Mouse (Mus musculus) bone marrow macrophage, adult 2 months (primary cell): ENCODE measurements around the gene Olfr799. TPM values are rescaled to one million over a fixed set of nuclear protein-coding genes. Genes with fewer than 3 reads are reported as not detected.

ENCODE experiments used
- H3K27ac ChIP-seq: 2 replicates; pipeline ENCODE4 v1.5.1; 2012; ENCODE audit warnings: low read depth, low read length; ENCODE audit not compliant: insufficient read depth
- H3K4me1 ChIP-seq: 2 replicates; pipeline ENCODE4 v1.6.1; 2012; ENCODE audit warnings: low read length; ENCODE audit not compliant: control insufficient read depth, insufficient read depth
- H3K4me3 ChIP-seq: 2 replicates; pipeline ENCODE4 v1.5.1; 2012; ENCODE audit warnings: mild to moderate bottlenecking, low read length, moderate library complexity; ENCODE audit not compliant: insufficient read depth
- CTCF ChIP-seq: IDR thresholded peaks from 2 replicates; pipeline ENCODE4 v1.5.1; 2012; ENCODE audit warnings: low read depth, mild to moderate bottlenecking, low read length, moderate library complexity
- POLR2A ChIP-seq: IDR thresholded peaks from 2 replicates; pipeline ENCODE4 v1.6.1; 2012; ENCODE audit warnings: mild to moderate bottlenecking, low read depth, low read length, borderline replicate concordance
- polyA plus RNA-seq: library from polyadenylated mRNA; stranded (reverse); fragments of >200 nt; gene quantifications from 2 replicates; pipeline ENCODE4 v1.2.4, GENCODE M21; 2012; ENCODE audit not compliant: missing spikeins, insufficient read depth, insufficient read length

The Olfr799 gene
- polyA plus RNA-seq, result not detected in 2 replicates

DNA sequence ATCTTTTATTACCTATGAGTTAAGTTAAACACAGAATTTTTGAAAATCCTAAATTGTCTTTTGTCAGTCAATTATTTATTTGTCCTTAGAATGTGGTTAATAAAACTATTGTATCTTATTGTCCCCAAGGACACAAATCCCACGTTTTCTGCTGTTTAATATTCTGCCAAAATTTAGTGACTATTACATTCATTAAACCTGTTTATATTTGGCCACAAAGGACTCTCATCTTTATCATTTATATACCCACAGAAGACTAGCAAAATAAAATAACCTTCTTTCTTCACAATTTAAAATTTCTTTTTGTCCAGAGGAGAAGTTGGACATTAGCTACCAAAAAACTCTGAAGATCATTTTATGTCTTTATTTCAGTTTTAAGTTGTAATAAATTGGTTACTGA, at the start of gene Olfr799:
Gene Olfr799 (plus strand): TSS at position 301 of the 400 bp plus-strand sequence.
- Histone ChIP-seq H3K27ac (no peak within 1 kb of the TSS), H3K4me3 (no peak within 1 kb of the TSS), H3K4me1 (no peaks in the 10 kb centered on the region)
- TF ChIP-seq POLR2A (no peak), CTCF (no peak)

DNA sequence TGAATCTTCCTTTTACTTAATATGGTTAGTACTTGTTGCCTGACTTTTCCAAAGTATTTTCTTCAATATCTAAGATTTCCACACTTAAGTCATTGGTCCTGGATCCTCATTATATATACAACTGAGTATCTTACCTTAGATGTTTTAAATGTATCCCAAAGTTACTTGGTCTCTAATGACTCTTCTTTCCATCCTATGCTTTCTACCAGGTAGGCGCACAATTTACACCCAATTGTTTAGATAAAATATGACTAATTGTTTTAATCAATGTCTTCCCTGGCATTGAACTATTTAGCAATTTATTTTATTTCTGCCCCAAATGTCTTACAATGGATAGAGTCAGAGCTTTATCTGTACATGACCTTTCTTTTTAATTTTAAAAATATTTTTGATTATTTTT, 24.8 kb upstream of the Olfr799 start, which contains the start of gene Olfr796:
Gene Olfr796 (minus strand): TSS at position 101 of the 400 bp plus-strand sequence.
- H3K4me3 ChIP-seq, result no peak within 1 kb of the TSS
- no peak for TF ChIP-seq CTCF
- H3K4me1 ChIP-seq, result no peaks in the 10 kb centered on the region
- H3K27ac ChIP-seq, result no peak within 1 kb of the TSS

DNA sequence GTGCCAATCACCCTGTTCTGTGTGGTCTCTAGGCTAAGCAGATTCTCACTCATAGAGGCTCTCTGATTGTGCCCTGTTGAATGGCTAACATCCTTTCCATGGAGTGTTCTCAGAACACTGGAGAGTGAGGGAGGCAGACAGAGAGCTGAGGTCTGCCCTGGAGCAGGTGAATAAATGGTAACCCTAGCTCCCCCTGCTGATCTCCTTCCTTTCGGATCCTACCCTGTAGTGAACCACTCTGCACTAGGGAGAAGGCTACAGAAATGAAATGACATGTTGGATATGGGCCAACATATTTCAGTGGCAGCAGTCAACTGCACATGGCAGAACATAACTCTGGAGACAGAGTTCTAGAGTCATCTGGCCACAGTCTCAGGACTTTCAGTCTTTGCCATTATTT, 15.6 kb upstream of the Olfr799 start:
- Histone ChIP-seq H3K4me3 (no peak overlapping the region), H3K4me1 (no peaks in the 10 kb centered on the region), H3K27ac (no peak overlapping the region)
- no peak for TF ChIP-seq CTCF
- TF ChIP-seq POLR2A, result no peak

DNA sequence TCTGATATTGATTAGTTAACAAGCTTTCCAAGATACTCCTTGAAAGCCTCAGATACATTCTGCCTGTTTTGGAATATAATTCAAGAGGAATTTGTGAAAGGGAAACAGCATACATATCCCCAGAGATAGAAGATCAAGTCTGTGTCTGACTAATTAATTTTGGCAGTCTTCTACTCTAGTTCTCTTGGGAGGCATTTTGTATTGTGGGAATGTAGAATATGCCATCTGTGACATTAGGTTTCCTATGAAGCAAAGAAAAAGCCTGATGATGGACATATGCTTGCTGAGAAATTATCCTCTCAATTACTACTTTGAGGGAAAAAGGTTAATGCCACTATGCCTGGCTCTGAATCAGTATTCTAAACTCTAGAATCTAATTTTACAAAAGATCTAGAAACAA, 14.0 kb upstream of the Olfr799 start:
- no peak for TF ChIP-seq CTCF
- no peak for TF ChIP-seq POLR2A
- Histone ChIP-seq H3K27ac (no peak overlapping the region), H3K4me3 (no peak overlapping the region), H3K4me1 (no peaks in the 10 kb centered on the region)

DNA sequence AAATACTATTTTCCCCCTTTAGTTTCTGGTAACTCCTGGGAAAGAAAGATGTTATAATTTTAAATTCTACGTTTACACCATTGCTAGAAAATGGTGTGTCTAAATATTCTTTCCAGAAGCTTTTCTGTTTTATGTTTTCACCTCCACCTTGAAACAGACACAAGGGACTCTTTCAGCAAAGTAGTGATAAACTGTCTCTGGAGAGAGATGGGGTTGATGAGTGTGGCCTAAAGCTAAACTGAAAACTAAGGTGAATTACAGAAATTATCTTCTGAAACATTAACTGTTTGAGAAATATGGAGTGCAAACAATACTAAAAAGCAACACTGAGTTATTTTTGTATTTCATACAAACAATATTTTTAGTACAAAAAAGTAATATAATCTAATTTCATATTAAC, 9.4 kb upstream of the Olfr799 start, which contains the start of gene Olfr798:
Gene Olfr798 (minus strand): TSS at position 101 of the 400 bp plus-strand sequence.
- Histone ChIP-seq H3K27ac (no peak within 1 kb of the TSS), H3K4me1 (no peaks in the 10 kb centered on the region), H3K4me3 (no peak within 1 kb of the TSS)
- no peak for TF ChIP-seq CTCF

DNA sequence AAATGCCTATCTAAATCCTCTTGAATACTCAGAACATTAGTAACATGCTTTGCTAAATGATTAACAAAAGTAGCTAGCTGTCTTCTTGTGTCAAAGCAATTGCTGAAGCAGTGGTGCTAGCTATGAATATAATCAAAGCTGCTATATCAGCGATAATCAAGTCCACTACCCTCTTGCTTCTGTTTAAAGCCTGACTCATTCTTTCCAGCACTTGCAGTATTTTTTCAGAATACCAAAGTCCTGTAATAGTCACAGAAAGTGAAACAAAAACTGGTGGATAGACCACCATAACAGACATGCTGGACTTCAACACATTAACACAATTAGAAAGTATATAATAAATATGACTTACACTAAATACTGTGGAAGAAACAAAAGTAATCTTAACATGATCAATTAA, 14.5 kb downstream of the Olfr799 start:
- Histone ChIP-seq H3K27ac (no peak overlapping the region), H3K4me1 (no peaks in the 10 kb centered on the region), H3K4me3 (no peak overlapping the region)
- TF ChIP-seq POLR2A (no peak), CTCF (no peak)

DNA sequence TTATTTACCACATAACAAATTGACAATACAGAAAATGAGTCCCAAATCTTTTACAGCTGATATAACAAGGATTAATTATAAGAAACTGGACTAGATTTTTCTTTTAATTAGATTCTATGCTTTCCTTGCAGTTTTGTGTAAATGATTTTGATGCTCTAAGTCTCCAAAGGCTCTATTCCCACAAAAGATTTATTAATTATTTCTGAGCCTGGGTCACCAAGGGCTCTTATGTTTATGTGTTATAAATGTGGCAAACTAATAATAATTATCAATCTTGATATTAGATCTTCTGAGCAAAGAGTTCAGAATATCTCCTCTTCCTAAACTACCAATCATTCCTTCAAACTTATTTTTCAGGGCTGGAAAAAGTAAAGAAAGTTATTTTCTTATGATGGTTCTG, 20.1 kb downstream of the Olfr799 start, which contains the start of gene Olfr800:
Gene Olfr800 (plus strand): TSS at position 301 of the 400 bp plus-strand sequence.
- Histone ChIP-seq H3K4me1 (no peaks in the 10 kb centered on the region), H3K27ac (no peak within 1 kb of the TSS), H3K4me3 (no peak within 1 kb of the TSS)
- TF ChIP-seq POLR2A, result no peak
- TF ChIP-seq CTCF, result no peak

DNA sequence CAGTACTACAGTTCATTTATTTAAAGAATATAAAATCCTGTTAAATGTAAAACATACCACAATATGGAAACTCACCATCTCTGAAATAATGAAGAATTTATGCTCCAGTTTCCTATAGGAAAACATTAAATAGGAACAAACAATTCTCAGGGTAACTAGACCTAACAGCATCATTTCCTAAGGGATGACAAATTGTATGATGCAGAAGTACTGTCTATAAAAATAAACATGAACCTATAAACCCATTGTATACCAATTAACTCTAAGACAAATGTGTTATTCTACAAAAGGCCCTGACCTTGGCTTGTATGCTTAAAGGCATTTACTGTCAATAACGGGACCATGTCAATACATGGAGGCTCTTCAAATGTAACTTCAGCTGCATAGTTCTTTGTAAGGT, 36.5 kb downstream of the Olfr799 start, which contains the start of gene Olfr801:
Gene Olfr801 (minus strand): TSS at position 101 of the 400 bp plus-strand sequence.
- TF ChIP-seq POLR2A (no peak), CTCF (no peak)
- Histone ChIP-seq H3K4me1 (no peaks in the 10 kb centered on the region), H3K4me3 (no peak within 1 kb of the TSS)

DNA sequence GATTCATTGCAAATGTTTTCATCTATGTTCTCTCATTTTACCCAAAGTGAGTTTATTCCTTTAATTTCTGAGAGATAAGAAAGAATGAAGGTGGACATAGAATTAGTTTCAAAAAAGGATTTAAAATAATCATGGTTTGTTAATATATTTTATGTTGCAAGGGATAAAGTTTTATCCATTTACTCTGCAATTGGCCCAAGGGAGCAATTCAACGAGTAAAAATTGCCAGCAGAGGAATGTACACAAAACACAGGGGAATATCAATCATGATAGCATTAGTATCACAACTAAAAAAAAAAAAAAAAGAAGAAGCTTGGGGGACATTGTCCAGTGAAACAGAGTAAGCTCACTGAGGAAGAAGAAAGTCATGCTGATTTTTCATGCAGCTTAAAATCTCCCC, 50.8 kb downstream of the Olfr799 start, which contains the start of gene Olfr802:
Gene Olfr802 (minus strand): TSS at position 101 of the 400 bp plus-strand sequence.
- TF ChIP-seq CTCF, result no peak
- no peak for TF ChIP-seq POLR2A
- Histone ChIP-seq H3K27ac (no peak within 1 kb of the TSS), H3K4me3 (no peak within 1 kb of the TSS), H3K4me1 (no peaks in the 10 kb centered on the region)

More for the DNA sequence above, 36.5 kb downstream of the Olfr799 start, which contains the start of gene Olfr801:
- no peak within 1 kb of the TSS for H3K27ac ChIP-seq

DNA sequence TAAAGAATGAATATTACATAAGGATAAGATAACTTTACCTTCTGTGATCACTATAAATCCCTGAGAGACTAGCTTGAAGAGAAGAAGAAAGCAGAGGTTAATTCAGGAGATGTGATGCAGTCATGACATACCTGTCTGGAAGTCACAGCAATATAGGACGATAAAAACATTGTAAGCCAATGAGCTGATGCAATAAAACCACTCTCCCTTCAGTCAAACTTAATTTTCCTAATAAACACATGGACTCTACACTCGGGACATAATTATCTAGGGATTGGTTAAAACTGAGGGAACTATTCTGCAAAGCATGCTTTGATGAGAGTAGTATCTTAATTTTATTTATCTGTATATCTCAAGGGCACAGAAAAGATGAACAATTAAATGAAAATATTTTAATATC, 56.9 kb downstream of the Olfr799 start, which contains the start of gene Olfr803:
Gene Olfr803 (minus strand): TSS at position 101 of the 400 bp plus-strand sequence.
- Histone ChIP-seq H3K4me3 (no peak within 1 kb of the TSS), H3K4me1 (no peaks in the 10 kb centered on the region), H3K27ac (no peak within 1 kb of the TSS)
- TF ChIP-seq CTCF (no peak), POLR2A (no peak)

Other genes starting within 250 kb of the Olfr799 start
- gene Olfr785, start 232.1 kb upstream of the Olfr799 start, polyA plus RNA-seq, result not detected in 2 replicates
- not detected in 2 replicates for gene Olfr786, start 210.2 kb upstream of the Olfr799 start, polyA plus RNA-seq
- not detected in 2 replicates for gene Olfr787, start 175.6 kb upstream of the Olfr799 start, polyA plus RNA-seq
- gene Olfr788, start 166.5 kb upstream of the Olfr799 start, polyA plus RNA-seq, result not detected in 2 replicates
- not detected in 2 replicates for gene Olfr789, start 152.7 kb upstream of the Olfr799 start, polyA plus RNA-seq
- gene Olfr790, start 139.0 kb upstream of the Olfr799 start, polyA plus RNA-seq, result not detected in 2 replicates
- not detected in 2 replicates for gene Olfr791, start 115.7 kb upstream of the Olfr799 start, polyA plus RNA-seq
- gene Olfr792, start 98.3 kb upstream of the Olfr799 start, polyA plus RNA-seq, result not detected in 2 replicates
- gene Olfr794, start 69.8 kb upstream of the Olfr799 start, polyA plus RNA-seq, result not detected in 2 replicates
- gene Olfr796, start 24.9 kb upstream of the Olfr799 start, polyA plus RNA-seq, result 0.23 TPM in 1 of 2 replicates, not detected in the other
- not detected in 2 replicates for gene Olfr798, start 9.6 kb upstream of the Olfr799 start, polyA plus RNA-seq
- gene Olfr800, start 20.2 kb downstream of the Olfr799 start, polyA plus RNA-seq, result not detected in 2 replicates
- gene Olfr801, start 36.4 kb downstream of the Olfr799 start, polyA plus RNA-seq, result not detected in 2 replicates
- not detected in 2 replicates for gene Olfr802, start 50.7 kb downstream of the Olfr799 start, polyA plus RNA-seq
- gene Olfr803, start 56.8 kb downstream of the Olfr799 start, polyA plus RNA-seq, result not detected in 2 replicates
- 0.31 TPM in 1 of 2 replicates, not detected in the other for gene Olfr804, start 65.7 kb downstream of the Olfr799 start, polyA plus RNA-seq
- not detected in 2 replicates for gene Olfr805, start 91.9 kb downstream of the Olfr799 start, polyA plus RNA-seq
- not detected in 2 replicates for gene Olfr806, start 104.4 kb downstream of the Olfr799 start, polyA plus RNA-seq
- gene Olfr807, start 120.3 kb downstream of the Olfr799 start, polyA plus RNA-seq, result not detected in 2 replicates
- gene Olfr808, start 128.0 kb downstream of the Olfr799 start, polyA plus RNA-seq, result 0.17 TPM in 1 of 2 replicates, not detected in the other
- not detected in 2 replicates for gene Olfr809, start 137.2 kb downstream of the Olfr799 start, polyA plus RNA-seq
- gene Olfr810, start 157.4 kb downstream of the Olfr799 start, polyA plus RNA-seq, result not detected in 2 replicates
- not detected in 2 replicates for gene Olfr811, start 166.9 kb downstream of the Olfr799 start, polyA plus RNA-seq
- not detected in 2 replicates for gene Olfr812, start 208.6 kb downstream of the Olfr799 start, polyA plus RNA-seq
- not detected in 2 replicates for gene Olfr813, start 217.9 kb downstream of the Olfr799 start, polyA plus RNA-seq
- 0.23 TPM in 1 of 2 replicates, not detected in the other for gene Olfr814, start 242.4 kb downstream of the Olfr799 start, polyA plus RNA-seq